Mouse (Mus musculus) thymus, adult 2 months (tissue): ENCODE data around the gene Ccdc7a.

Experiments used
- CTCF ChIP-seq: fragments of 200-500 bp; IDR thresholded peaks from 2 replicates; pipeline ENCODE4 v1.5.1; 2012; ENCODE audit warnings: mild to moderate bottlenecking, control low read depth, low read length, moderate library complexity, borderline replicate concordance; ENCODE audit not compliant: control insufficient read depth, poor library complexity, insufficient read depth; ENCODE audit errors: extremely low read depth
- POLR2A ChIP-seq: fragments of 200-500 bp; IDR thresholded peaks from 2 replicates; pipeline ENCODE4 v1.6.1; 2012; ENCODE audit warnings: mild to moderate bottlenecking, low read length, control low read depth, moderate library complexity; ENCODE audit not compliant: control insufficient read depth, poor library complexity, insufficient read depth; ENCODE audit errors: extremely low read depth

GRCm38 (mm10) chr8:128696701-128697397, 368.5 kb downstream of the Ccdc7a start:
- TF ChIP-seq CTCF (no peak), POLR2A (no peak)
